Mouse (Mus musculus): ENCODE measurements around the gene Rsph14. TPM values are rescaled to one million over a fixed set of nuclear protein-coding genes. Genes with fewer than 3 reads are reported as not detected.
A peak's percentile ranks its signal among the peaks of the same experiment; 100 is the strongest.

Gene Rsph14
- polyA plus RNA-seq, 1 experiment from 2014 or later, result not detected

- peaks cover 16% of the 10 kb centered on the region for H3K4me1 ChIP-seq (ENCODE audit: control insufficient read depth, insufficient read depth, low read length)
Measured at GRCm38 (mm10) chr10:74983176-74983575, 49.2 kb downstream of the Rsph14 start.

GRCm38 (mm10) chr10:74981159-74981558 is 51.2 kb downstream of the Rsph14 start:
- Histone ChIP-seq H3K9ac (ENCODE audit: low read depth, low read length) (no peak overlapping the region), H3K27me3 (replicated peaks; ENCODE audit: control insufficient read depth, insufficient read depth, low read length) (no peaks in the 10 kb centered on the region), H3K4me2 (ENCODE audit: low read depth, low read length) (no peak overlapping the region), H3K9me3 (ENCODE audit: control insufficient read depth, low read length) (no peaks in the 10 kb centered on the region), H3K4me3 (ENCODE audit: low read length) (no peak overlapping the region), H3K36me3 (ENCODE audit: control insufficient read depth, insufficient read depth, low read length) (no peaks in the 10 kb centered on the region), H3K27ac (ENCODE audit: low read length) (no peak overlapping the region), H3K4me1 (ENCODE audit: control insufficient read depth, insufficient read depth, low read length) (no peaks in the 10 kb centered on the region)
- ATAC-seq, result no peak
- WGBS, result 86% methylated on average over 12 of the region's 12 CpGs

More at GRCm38 (mm10) chr10:74983176-74983575, 49.2 kb downstream of the Rsph14 start:
- Histone ChIP-seq H3K4me3 (ENCODE audit: low read length) (no peak overlapping the region), H3K9me3 (ENCODE audit: control insufficient read depth, low read length) (no peaks in the 10 kb centered on the region), H3K27ac (ENCODE audit: low read length) (no peak overlapping the region), H3K9ac (ENCODE audit: low read depth, low read length) (no peak overlapping the region), H3K36me3 (ENCODE audit: control insufficient read depth, insufficient read depth, low read length) (no peaks in the 10 kb centered on the region), H3K27me3 (replicated peaks; ENCODE audit: control insufficient read depth, insufficient read depth, low read length) (no peaks in the 10 kb centered on the region), H3K4me2 (ENCODE audit: low read depth, low read length) (no peak overlapping the region)
- ATAC-seq, result no peak
- 75% methylated on average over 8 of the region's 8 CpGs for WGBS

- H3K27me3 ChIP-seq (replicated peaks; ENCODE audit: control insufficient read depth, insufficient read depth, low read length), result no peaks in the 10 kb centered on the region
- 69% methylated on average over 4 of the region's 4 CpGs for WGBS
- no peak overlapping the region for H3K27ac ChIP-seq (ENCODE audit: low read length)
- H3K4me2 ChIP-seq (ENCODE audit: low read depth, low read length), result no peak overlapping the region
- no peak overlapping the region for H3K9ac ChIP-seq (ENCODE audit: low read depth, low read length)
- H3K36me3 ChIP-seq (ENCODE audit: control insufficient read depth, insufficient read depth, low read length), result no peaks in the 10 kb centered on the region
- H3K4me3 ChIP-seq (ENCODE audit: low read length), result no peak overlapping the region
- H3K4me1 ChIP-seq (ENCODE audit: control insufficient read depth, insufficient read depth, low read length), result no peaks in the 10 kb centered on the region
- no peaks in the 10 kb centered on the region for H3K9me3 ChIP-seq (ENCODE audit: control insufficient read depth, low read length)
- ATAC-seq, result no peak
Measured at GRCm38 (mm10) chr10:74978056-74978455, 54.3 kb downstream of the Rsph14 start.

GRCm38 (mm10) chr10:74976429-74976828 is 56.0 kb downstream of the Rsph14 start:
- Histone ChIP-seq H3K27ac (ENCODE audit: low read length) (no peak overlapping the region), H3K36me3 (ENCODE audit: control insufficient read depth, insufficient read depth, low read length) (no peaks in the 10 kb centered on the region), H3K4me3 (ENCODE audit: low read length) (no peak overlapping the region), H3K27me3 (replicated peaks; ENCODE audit: control insufficient read depth, insufficient read depth, low read length) (no peaks in the 10 kb centered on the region), H3K9me3 (ENCODE audit: control insufficient read depth, low read length) (no peaks in the 10 kb centered on the region), H3K4me2 (ENCODE audit: low read depth, low read length) (no peak overlapping the region), H3K4me1 (ENCODE audit: control insufficient read depth, insufficient read depth, low read length) (no peaks in the 10 kb centered on the region), H3K9ac (ENCODE audit: low read depth, low read length) (no peak overlapping the region)
- ATAC-seq, result no peak
- WGBS, result 69% methylated on average over 7 of the region's 7 CpGs

GRCm38 (mm10) chr10:74975626-74976025 is 56.8 kb downstream of the Rsph14 start:
- Histone ChIP-seq H3K4me1 (ENCODE audit: control insufficient read depth, insufficient read depth, low read length) (no peaks in the 10 kb centered on the region), H3K4me3 (ENCODE audit: low read length) (no peak overlapping the region), H3K36me3 (ENCODE audit: control insufficient read depth, insufficient read depth, low read length) (no peaks in the 10 kb centered on the region), H3K9me3 (ENCODE audit: control insufficient read depth, low read length) (no peaks in the 10 kb centered on the region), H3K27ac (ENCODE audit: low read length) (no peak overlapping the region), H3K4me2 (ENCODE audit: low read depth, low read length) (no peak overlapping the region), H3K9ac (ENCODE audit: low read depth, low read length) (no peak overlapping the region), H3K27me3 (replicated peaks; ENCODE audit: control insufficient read depth, insufficient read depth, low read length) (no peaks in the 10 kb centered on the region)
- ATAC-seq, result no peak
- WGBS, result 67% methylated on average over 7 of the region's 7 CpGs

- ATAC-seq, result no peak
- Histone ChIP-seq H3K4me1 (ENCODE audit: control insufficient read depth, insufficient read depth, low read length) (no peaks in the 10 kb centered on the region), H3K27ac (ENCODE audit: low read length) (no peak overlapping the region), H3K4me2 (ENCODE audit: low read depth, low read length) (no peak overlapping the region), H3K9me3 (ENCODE audit: control insufficient read depth, low read length) (no peaks in the 10 kb centered on the region), H3K9ac (ENCODE audit: low read depth, low read length) (no peak overlapping the region), H3K36me3 (ENCODE audit: control insufficient read depth, insufficient read depth, low read length) (no peaks in the 10 kb centered on the region), H3K4me3 (ENCODE audit: low read length) (no peak overlapping the region), H3K27me3 (replicated peaks; ENCODE audit: control insufficient read depth, insufficient read depth, low read length) (no peaks in the 10 kb centered on the region; the same call in 1 of the 2 replicates)
- 64% methylated on average over 6 of the region's 6 CpGs for WGBS
Measured at GRCm38 (mm10) chr10:74973026-74973425, 59.4 kb downstream of the Rsph14 start.

GRCm38 (mm10) chr10:74969266-74969665 is 63.1 kb downstream of the Rsph14 start:
- ATAC-seq, result no peak
- no peaks in the 10 kb centered on the region for H3K9me3 ChIP-seq (ENCODE audit: control insufficient read depth, low read length)
- no peak overlapping the region for H3K4me2 ChIP-seq (ENCODE audit: low read depth, low read length)
- H3K27me3 ChIP-seq (replicated peaks; ENCODE audit: control insufficient read depth, insufficient read depth, low read length), result no peaks in the 10 kb centered on the region; the same call in 1 of the 2 replicates
- H3K4me3 ChIP-seq (ENCODE audit: low read length), result no peak overlapping the region
- no peak overlapping the region for H3K27ac ChIP-seq (ENCODE audit: low read length)
- H3K9ac ChIP-seq (ENCODE audit: low read depth, low read length), result no peak overlapping the region
- peaks cover 9% of the 10 kb centered on the region for H3K4me1 ChIP-seq (ENCODE audit: control insufficient read depth, insufficient read depth, low read length)
- WGBS, result 75% methylated on average over 2 of the region's 2 CpGs
- H3K36me3 ChIP-seq (ENCODE audit: control insufficient read depth, insufficient read depth, low read length), result no peaks in the 10 kb centered on the region

GRCm38 (mm10) chr10:74967651-74968267 is 64.6 kb downstream of the Rsph14 start:
- ATAC-seq, result peak; percentile 10; the same call in 1 of the 2 replicates
- Histone ChIP-seq H3K9ac (ENCODE audit: low read depth, low read length) (peak overlapping the region; percentile 68), H3K36me3 (ENCODE audit: control insufficient read depth, insufficient read depth, low read length) (no peaks in the 10 kb centered on the region), H3K9me3 (ENCODE audit: control insufficient read depth, low read length) (no peaks in the 10 kb centered on the region), H3K4me3 (ENCODE audit: low read length) (peak overlapping the region; percentile 68), H3K27me3 (replicated peaks; ENCODE audit: control insufficient read depth, insufficient read depth, low read length) (no peaks in the 10 kb centered on the region; the same call in 1 of the 2 replicates), H3K4me1 (ENCODE audit: control insufficient read depth, insufficient read depth, low read length) (peaks cover 9% of the 10 kb centered on the region), H3K4me2 (ENCODE audit: low read depth, low read length) (peak overlapping the region; percentile 98), H3K27ac (ENCODE audit: low read length) (no peak overlapping the region)
- 7% methylated on average over 25 of the region's 25 CpGs for WGBS

- Histone ChIP-seq H3K36me3 (ENCODE audit: control insufficient read depth, insufficient read depth, low read length) (no peaks in the 10 kb centered on the region), H3K9ac (ENCODE audit: low read depth, low read length) (peak within 1 kb of the TSS; percentile 68), H3K4me1 (ENCODE audit: control insufficient read depth, insufficient read depth, low read length) (peaks cover 9% of the 10 kb centered on the region), H3K4me2 (ENCODE audit: low read depth, low read length) (peak within 1 kb of the TSS; percentile 98), H3K9me3 (ENCODE audit: control insufficient read depth, low read length) (no peaks in the 10 kb centered on the region), H3K27ac (ENCODE audit: low read length) (no peak within 1 kb of the TSS), H3K4me3 (ENCODE audit: low read length) (peak within 1 kb of the TSS; percentile 68), H3K27me3 (replicated peaks; ENCODE audit: control insufficient read depth, insufficient read depth, low read length) (no peaks in the 10 kb centered on the region; the same call in 1 of the 2 replicates)
- WGBS, result under 1% methylated on average over 78 of the region's 83 CpGs
- peak; percentile 99 for ATAC-seq
Measured at GRCm38 (mm10) chr10:74966850-74967451, 65.4 kb downstream of the Rsph14 start, which contains the start of gene Gnaz. Gene Gnaz, plus strand, starts transcription at chr10:74967177.

Measured in intestine, embryonic 16.5 days (tissue).